Mouse (Mus musculus) CD8-positive naive resting alpha-beta T cell, adult 2 months (primary cell): Measurements from ENCODE around the gene Hirip3.

Experiments
- DNase-seq, 2 experiments: peaks; one replicate each; pipeline ENCODE4 v3.0.0; 2022; ENCODE audit warnings: low read depth in 2 of 2, low spot score in 2 of 2

Gene Hirip3

GRCm38 (mm10) chr7:126861429-126862130 lies at the start of gene Hirip3:
Gene Hirip3, plus strand, starts transcription at chr7:126861972.
- peak; percentile 80 to 90 for DNase-seq

- DNase-seq: no peak
Measured at GRCm38 (mm10) chr7:126815726-126816222, 46.0 kb upstream of the Hirip3 start.

- no peak for DNase-seq
Measured at GRCm38 (mm10) chr7:126816494-126816893, 45.3 kb upstream of the Hirip3 start.

GRCm38 (mm10) chr7:126817595-126817994 lies 44.2 kb upstream of the Hirip3 start:
- no peak for DNase-seq

DNA sequence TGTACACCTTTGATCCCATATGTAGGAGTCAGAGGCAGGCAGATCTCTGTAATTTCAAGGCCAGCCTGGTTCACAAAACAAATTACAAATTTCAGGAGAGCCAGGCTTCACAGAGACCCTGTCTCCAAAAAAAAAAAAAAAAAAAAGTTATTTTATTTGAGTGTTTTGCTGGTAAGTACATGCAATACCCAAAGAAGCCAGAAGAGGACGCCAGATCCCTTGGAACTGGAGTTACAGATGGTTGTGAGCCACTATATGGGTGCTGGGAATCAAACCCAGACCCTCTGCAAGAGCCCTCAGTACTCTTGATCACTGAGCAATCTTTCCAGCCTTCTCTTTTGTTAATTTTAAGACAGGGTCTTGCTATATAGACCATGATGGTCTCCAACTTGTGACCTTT lies 43.0 kb upstream of the Hirip3 start:
- no peak for DNase-seq

DNA sequence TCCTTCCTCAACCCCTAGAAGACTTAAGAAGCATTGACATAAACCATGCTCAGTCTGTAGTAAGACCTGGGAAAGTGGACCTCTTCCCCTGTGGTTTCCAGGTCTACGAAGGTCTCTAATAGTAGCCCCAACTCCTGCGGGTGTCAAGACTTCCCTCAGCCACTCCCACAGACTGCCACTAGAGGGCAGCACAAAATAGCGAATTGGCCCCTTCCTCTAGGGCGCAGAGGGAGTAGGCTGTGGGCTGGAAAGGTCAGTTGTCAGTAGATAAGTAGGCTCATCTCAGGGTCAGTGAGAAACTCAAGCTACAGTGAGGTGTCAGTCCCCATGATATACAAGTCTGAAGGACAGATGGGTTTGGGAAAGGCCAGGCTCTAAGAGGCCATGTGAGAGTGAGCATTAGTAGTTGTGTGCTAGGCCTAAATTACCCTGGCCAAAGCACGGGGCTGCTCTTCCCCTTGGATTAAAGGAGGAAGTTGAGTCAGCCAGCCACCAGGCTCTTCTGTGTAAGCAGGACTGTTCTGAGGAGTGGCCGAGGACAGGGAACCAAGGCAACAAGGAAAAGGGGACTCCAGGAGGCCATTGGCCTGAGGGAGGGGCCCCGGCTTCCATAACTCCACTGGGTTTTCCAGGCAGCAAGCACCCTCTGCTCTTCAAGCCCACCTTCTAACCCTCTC lies 39.8 kb upstream of the Hirip3 start:
- DNase-seq: peak; percentile 77 to 79

GRCm38 (mm10) chr7:126822741-126823140 lies 39.0 kb upstream of the Hirip3 start:
- DNase-seq: no peak

DNA sequence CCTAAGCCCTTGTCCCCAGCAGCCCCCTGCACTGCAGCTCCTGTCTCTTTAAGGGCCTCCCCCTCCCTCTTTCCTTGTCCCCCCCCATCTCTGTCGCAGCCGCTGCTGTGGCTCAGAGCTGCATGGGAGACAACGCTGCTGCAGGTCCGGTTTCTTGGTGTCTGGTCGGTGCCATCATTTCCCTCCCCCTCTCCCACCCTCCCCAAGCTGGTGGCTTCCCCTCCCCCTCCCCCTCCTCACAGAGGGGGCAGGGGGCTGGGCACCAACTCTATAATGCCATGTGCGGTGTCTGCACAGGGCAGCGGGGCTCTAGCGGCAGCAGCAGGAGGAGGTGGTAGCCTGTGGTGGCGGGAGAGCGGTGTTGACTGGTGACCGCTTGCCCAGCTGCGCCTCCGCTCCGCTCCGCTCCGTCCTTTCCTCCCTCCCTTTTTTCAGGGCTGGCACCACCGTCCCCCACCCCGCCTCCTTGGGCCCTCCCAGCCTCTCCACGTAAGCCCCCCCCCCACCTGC lies 38.5 kb upstream of the Hirip3 start:
- DNase-seq: no peak

DNA sequence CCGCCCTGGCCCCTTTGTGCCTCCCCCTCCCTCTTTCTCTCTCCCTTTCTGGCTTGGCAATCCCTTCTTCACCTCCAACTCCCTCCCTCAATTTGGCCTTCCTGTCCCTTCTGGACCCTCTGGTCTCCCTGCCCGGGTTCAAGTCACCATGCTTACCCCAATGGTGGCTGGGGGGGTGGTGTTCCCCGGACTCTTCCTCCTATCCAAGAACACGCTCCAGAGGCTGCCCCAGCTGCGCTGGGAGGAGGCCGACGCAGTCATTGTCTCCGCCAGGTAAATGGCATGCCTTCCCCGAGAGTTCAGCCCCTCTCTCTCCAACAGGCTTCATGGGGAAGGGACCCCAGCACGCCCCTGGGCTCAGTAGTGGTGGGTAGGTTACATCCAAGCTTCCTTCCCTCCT lies 37.8 kb upstream of the Hirip3 start:
- no peak for DNase-seq

- DNase-seq: no peak
Measured at GRCm38 (mm10) chr7:126825403-126825802, 36.4 kb upstream of the Hirip3 start.

DNA sequence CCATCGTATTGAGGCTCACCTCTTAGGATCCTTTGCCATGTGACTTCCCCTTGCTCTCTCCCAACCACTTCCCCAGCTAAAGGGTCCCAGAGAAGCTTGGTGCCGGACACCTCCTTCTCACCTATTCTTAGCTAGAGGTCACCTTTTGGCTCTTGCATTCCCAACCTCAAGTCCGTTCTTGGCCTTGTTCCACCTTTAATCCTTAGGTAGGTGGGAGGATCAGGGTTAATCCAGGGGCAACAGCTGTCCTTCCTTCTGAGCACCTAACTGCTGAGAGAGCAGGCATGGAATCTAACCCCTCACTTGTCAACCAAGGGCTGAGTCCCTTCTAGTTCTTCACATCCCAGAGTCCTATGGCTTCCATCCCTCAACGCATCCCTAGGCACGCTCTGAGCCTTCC lies 35.8 kb upstream of the Hirip3 start:
- no peak for DNase-seq

- DNase-seq: no peak
Measured at GRCm38 (mm10) chr7:126831539-126831938, 30.2 kb upstream of the Hirip3 start, which contains the start of gene 4930451I11Rik. Gene 4930451I11Rik, minus strand, starts transcription at chr7:126831639.

- peak; percentile 73 to 83 for DNase-seq
Measured at GRCm38 (mm10) chr7:126832036-126832598, 29.7 kb upstream of the Hirip3 start.

DNA sequence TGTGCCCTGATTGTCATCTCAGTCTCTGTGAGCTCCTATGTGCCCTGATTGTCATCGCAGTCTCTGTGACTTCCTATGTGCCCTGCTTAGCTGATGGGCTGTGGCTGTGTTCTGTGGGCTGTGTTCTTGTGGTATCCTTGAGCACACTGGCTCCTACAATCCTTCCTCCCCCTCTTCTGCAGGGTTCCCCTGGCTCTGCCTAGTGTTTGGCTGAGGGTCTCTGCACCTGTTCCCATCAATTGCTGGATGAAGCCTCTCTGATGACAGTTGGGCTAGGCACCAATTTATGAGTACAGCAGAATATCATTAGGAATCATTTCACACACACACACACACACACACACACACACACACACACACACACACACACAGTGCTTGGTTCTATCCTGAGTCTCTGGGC lies 28.5 kb upstream of the Hirip3 start:
- no peak for DNase-seq

- DNase-seq: no peak
Measured at GRCm38 (mm10) chr7:126843276-126843675, 18.5 kb upstream of the Hirip3 start.

GRCm38 (mm10) chr7:126845516-126845915 lies 16.3 kb upstream of the Hirip3 start:
- no peak for DNase-seq

DNA sequence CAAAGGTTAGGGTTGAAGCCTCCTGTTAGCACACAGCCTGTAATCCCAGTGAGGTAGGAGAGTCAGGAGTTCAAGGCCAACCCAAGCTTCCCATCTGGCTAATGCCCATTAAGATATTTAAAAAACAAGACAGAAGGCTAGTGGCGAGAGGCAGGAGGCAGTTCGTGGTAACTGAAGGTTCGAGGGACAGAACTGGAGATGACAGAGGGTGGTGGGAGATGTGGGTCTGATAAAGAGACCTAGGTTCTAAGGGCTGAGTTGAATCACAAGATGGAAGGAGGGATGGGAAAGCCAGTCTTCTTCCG lies 14.7 kb upstream of the Hirip3 start, which contains the start of gene Doc2a:
Doc2a (plus strand) TSS at position 301 of the 305 bp plus-strand sequence.
- no peak for DNase-seq

GRCm38 (mm10) chr7:126847421-126848398 lies 14.1 kb upstream of the Hirip3 start:
- no peak for DNase-seq

GRCm38 (mm10) chr7:126848794-126849193 lies 13.0 kb upstream of the Hirip3 start:
- no peak for DNase-seq

DNA sequence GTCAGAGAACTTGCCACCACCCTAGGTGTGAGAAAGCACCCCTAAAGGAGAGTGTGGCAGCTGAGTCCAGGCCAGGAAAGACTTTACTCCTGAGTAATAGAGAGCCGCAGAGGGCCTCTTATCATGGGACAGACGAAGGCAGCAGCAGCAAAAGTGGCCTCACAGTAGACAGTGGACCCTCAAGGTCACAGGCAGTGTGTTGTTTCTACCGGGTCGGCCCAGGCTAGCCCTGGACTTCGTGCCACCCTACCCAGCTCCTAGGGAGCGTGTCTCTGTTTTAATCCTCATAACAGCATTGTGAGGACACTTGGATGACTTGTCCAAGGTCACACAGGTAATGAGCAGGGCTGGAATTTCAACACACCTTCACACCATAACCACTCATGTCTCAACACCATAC lies 11.6 kb upstream of the Hirip3 start:
- no peak for DNase-seq

DNA sequence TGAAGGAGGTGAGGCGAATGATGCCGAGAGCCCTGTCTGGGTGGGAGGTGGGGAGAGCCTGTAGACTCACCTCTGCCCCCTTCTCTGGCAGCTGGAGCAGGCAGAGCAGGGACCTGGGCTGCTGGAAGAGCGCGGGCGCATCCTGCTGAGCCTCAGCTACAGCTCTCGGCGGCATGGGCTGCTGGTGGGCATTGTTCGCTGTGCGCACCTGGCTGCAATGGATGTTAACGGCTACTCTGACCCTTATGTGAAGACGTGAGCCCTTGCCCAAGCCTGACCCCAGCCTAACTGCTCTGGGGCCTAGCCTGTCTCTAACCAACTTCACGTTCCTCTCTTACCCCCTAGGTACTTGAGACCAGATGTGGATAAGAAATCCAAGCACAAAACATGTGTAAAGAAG lies 10.6 kb upstream of the Hirip3 start:
- DNase-seq: no peak
